Mouse (Mus musculus): ENCODE data around the gene Zdhhc1. TPM values are rescaled to one million over a fixed set of nuclear protein-coding genes. Genes with fewer than 3 reads are reported as not detected.

The Zdhhc1 gene
- polyA plus RNA-seq, 1 experiment from 2014 or later = 4.0 TPM

GRCm38 (mm10) chr8:105475254-105475653, 21.4 kb downstream of the Zdhhc1 start:
- Histone ChIP-seq H3K4me1 (peaks cover 31% of the 10 kb centered on the region), H3K27me3 (replicated peaks) (peaks cover 85% of the 10 kb centered on the region), H3K36me3 (no peaks in the 10 kb centered on the region), H3K9me3 (replicated peaks) (no peaks in the 10 kb centered on the region), H3K4me3 (no peak overlapping the region), H3K4me2 (no peak overlapping the region), H3K27ac (no peak overlapping the region), H3K9ac (no peak overlapping the region)
- ATAC-seq = no peak
- 68% methylated on average over 4 of the region's 4 CpGs for WGBS (ENCODE audit: insufficient replicate concordance)

GRCm38 (mm10) chr8:105474680-105475079, 22.0 kb downstream of the Zdhhc1 start:
- Histone ChIP-seq H3K27ac (no peak overlapping the region), H3K36me3 (no peaks in the 10 kb centered on the region), H3K9me3 (replicated peaks) (no peaks in the 10 kb centered on the region), H3K9ac (no peak overlapping the region), H3K4me1 (peaks cover 37% of the 10 kb centered on the region), H3K27me3 (replicated peaks) (peaks cover 91% of the 10 kb centered on the region), H3K4me3 (no peak overlapping the region), H3K4me2 (no peak overlapping the region)
- 35% methylated on average over 5 of the region's 5 CpGs for WGBS (ENCODE audit: insufficient replicate concordance)
- no peak for ATAC-seq

GRCm38 (mm10) chr8:105473816-105474606, 22.7 kb downstream of the Zdhhc1 start:
- no peak for ATAC-seq
- no peak overlapping the region for H3K4me2 ChIP-seq
- no peak overlapping the region for H3K9ac ChIP-seq
- H3K4me3 ChIP-seq = no peak overlapping the region
- H3K36me3 ChIP-seq = no peaks in the 10 kb centered on the region
- WGBS (ENCODE audit: insufficient replicate concordance) = 31% methylated on average over 17 of the region's 17 CpGs
- no peaks in the 10 kb centered on the region for H3K9me3 ChIP-seq (replicated peaks)
- H3K4me1 ChIP-seq = peaks cover 43% of the 10 kb centered on the region
- H3K27me3 ChIP-seq (replicated peaks) = peaks cover 93% of the 10 kb centered on the region
- no peak overlapping the region for H3K27ac ChIP-seq

- Histone ChIP-seq H3K4me1 (peaks cover 45% of the 10 kb centered on the region), H3K4me2 (no peak overlapping the region; the same call in 1 of the 2 replicates), H3K9ac (no peak overlapping the region), H3K27me3 (replicated peaks) (peaks cover 98% of the 10 kb centered on the region), H3K36me3 (no peaks in the 10 kb centered on the region), H3K4me3 (no peak overlapping the region), H3K9me3 (replicated peaks) (no peaks in the 10 kb centered on the region), H3K27ac (no peak overlapping the region)
- 17% methylated on average over 9 of the region's 9 CpGs for WGBS (ENCODE audit: insufficient replicate concordance)
- no peak for ATAC-seq
Measured at GRCm38 (mm10) chr8:105472983-105473382, 23.7 kb downstream of the Zdhhc1 start.

GRCm38 (mm10) chr8:105472414-105472932, 24.2 kb downstream of the Zdhhc1 start:
- H3K9me3 ChIP-seq (replicated peaks) = no peaks in the 10 kb centered on the region
- H3K4me1 ChIP-seq = peaks cover 45% of the 10 kb centered on the region
- H3K9ac ChIP-seq = no peak overlapping the region
- H3K27me3 ChIP-seq (replicated peaks) = peaks cover 93% of the 10 kb centered on the region
- 15% methylated on average over 23 of the region's 23 CpGs for WGBS (ENCODE audit: insufficient replicate concordance)
- H3K4me2 ChIP-seq = peak overlapping the region; percentile 26; the same call in 1 of the 2 replicates
- H3K4me3 ChIP-seq = no peak overlapping the region
- H3K27ac ChIP-seq = no peak overlapping the region
- no peaks in the 10 kb centered on the region for H3K36me3 ChIP-seq
- ATAC-seq = no peak

GRCm38 (mm10) chr8:105471314-105472015, 25.2 kb downstream of the Zdhhc1 start, which contains the start of gene Tppp3:
Tppp3 (minus strand) TSS chr8:105471526.
- ATAC-seq = peak; percentile 81
- Histone ChIP-seq H3K9ac (no peak within 1 kb of the TSS), H3K9me3 (replicated peaks) (no peaks in the 10 kb centered on the region), H3K36me3 (no peaks in the 10 kb centered on the region), H3K4me2 (peak within 1 kb of the TSS; percentile 60), H3K4me1 (peaks cover 45% of the 10 kb centered on the region), H3K27ac (no peak within 1 kb of the TSS), H3K4me3 (peak within 1 kb of the TSS; percentile 30), H3K27me3 (replicated peaks) (peaks cover 87% of the 10 kb centered on the region)
- 6% methylated on average over 25 of the region's 25 CpGs for WGBS (ENCODE audit: insufficient replicate concordance)

GRCm38 (mm10) chr8:105470681-105471313, 25.9 kb downstream of the Zdhhc1 start:
- H3K4me1 ChIP-seq = peaks cover 45% of the 10 kb centered on the region
- H3K36me3 ChIP-seq = no peaks in the 10 kb centered on the region
- peaks cover 87% of the 10 kb centered on the region for H3K27me3 ChIP-seq (replicated peaks)
- H3K27ac ChIP-seq = no peak overlapping the region
- H3K9ac ChIP-seq = no peak overlapping the region
- 18% methylated on average over 11 of the region's 11 CpGs for WGBS (ENCODE audit: insufficient replicate concordance)
- no peak; the same call in 1 of the 2 replicates for ATAC-seq
- peak overlapping the region; percentile 30 for H3K4me3 ChIP-seq
- H3K4me2 ChIP-seq = peak overlapping the region; percentile 60
- H3K9me3 ChIP-seq (replicated peaks) = no peaks in the 10 kb centered on the region

- Histone ChIP-seq H3K9ac (no peak overlapping the region), H3K9me3 (replicated peaks) (no peaks in the 10 kb centered on the region), H3K4me3 (no peak overlapping the region), H3K4me1 (peaks cover 45% of the 10 kb centered on the region), H3K27me3 (replicated peaks) (peaks cover 87% of the 10 kb centered on the region), H3K36me3 (no peaks in the 10 kb centered on the region), H3K4me2 (no peak overlapping the region), H3K27ac (no peak overlapping the region)
- WGBS (ENCODE audit: insufficient replicate concordance) = 60% methylated on average over 5 of the region's 5 CpGs
- ATAC-seq = no peak
Measured at GRCm38 (mm10) chr8:105470262-105470661, 26.4 kb downstream of the Zdhhc1 start.

- Histone ChIP-seq H3K27me3 (replicated peaks) (peaks cover 87% of the 10 kb centered on the region), H3K36me3 (no peaks in the 10 kb centered on the region), H3K4me1 (peaks cover 45% of the 10 kb centered on the region), H3K4me2 (no peak overlapping the region), H3K9me3 (replicated peaks) (no peaks in the 10 kb centered on the region), H3K9ac (no peak overlapping the region), H3K4me3 (no peak overlapping the region), H3K27ac (no peak overlapping the region)
- ATAC-seq = no peak
- WGBS (ENCODE audit: insufficient replicate concordance) = 68% methylated on average over 5 of the region's 5 CpGs
Measured at GRCm38 (mm10) chr8:105469816-105470215, 26.9 kb downstream of the Zdhhc1 start.

GRCm38 (mm10) chr8:105469041-105469695, 27.5 kb downstream of the Zdhhc1 start:
- Histone ChIP-seq H3K27ac (no peak overlapping the region), H3K4me1 (peaks cover 40% of the 10 kb centered on the region)
- 51% methylated on average over 6 of the region's 6 CpGs for WGBS (ENCODE audit: insufficient replicate concordance)

GRCm38 (mm10) chr8:105468002-105468720, 28.5 kb downstream of the Zdhhc1 start:
- no peak overlapping the region for H3K4me2 ChIP-seq
- peaks cover 86% of the 10 kb centered on the region for H3K27me3 ChIP-seq (replicated peaks)
- H3K9ac ChIP-seq = no peak overlapping the region
- no peak for ATAC-seq
- no peak overlapping the region for H3K4me3 ChIP-seq
- H3K36me3 ChIP-seq = no peaks in the 10 kb centered on the region
- no peak overlapping the region for H3K27ac ChIP-seq
- H3K9me3 ChIP-seq (replicated peaks) = no peaks in the 10 kb centered on the region
- 77% methylated on average over 27 of the region's 27 CpGs for WGBS (ENCODE audit: insufficient replicate concordance)
- H3K4me1 ChIP-seq = peaks cover 32% of the 10 kb centered on the region

More at GRCm38 (mm10) chr8:105469041-105469695, 27.5 kb downstream of the Zdhhc1 start:
- Histone ChIP-seq H3K9ac (no peak overlapping the region), H3K27me3 (replicated peaks) (peaks cover 87% of the 10 kb centered on the region), H3K4me3 (no peak overlapping the region), H3K36me3 (no peaks in the 10 kb centered on the region), H3K9me3 (replicated peaks) (no peaks in the 10 kb centered on the region), H3K4me2 (no peak overlapping the region)
- ATAC-seq = peak; percentile 55

Data from liver, embryonic 12.5 days (tissue).